Mouse (Mus musculus) liver, adult 2 months (tissue): ENCODE measurements around the gene Nipal1. TPM values are rescaled to one million over a fixed set of nuclear protein-coding genes. Genes with fewer than 3 reads are reported as not detected.

Source experiments
- DNase-seq: peaks from one replicate; pipeline ENCODE4 v3.0.0-alpha.2; 2011; ENCODE audit warnings: low read depth, low spot score; ENCODE audit errors: extremely low read depth
- H3K27ac ChIP-seq: fragments of 200-500 bp; replicated peaks from 2 replicates; pipeline ENCODE4 v1.5.1; 2012; ENCODE audit warnings: low read depth, mild to moderate bottlenecking, control low read depth, inconsistent platforms, low read length; ENCODE audit not compliant: insufficient read depth
- H3K27me3 ChIP-seq: fragments of 200-500 bp; 2 replicates; pipeline ENCODE4 v1.6.1; 2012; ENCODE audit warnings: mild to moderate bottlenecking, moderate library complexity, low read length, inconsistent platforms; ENCODE audit not compliant: control insufficient read depth, insufficient read depth
- H3K36me3 ChIP-seq: fragments of 200-500 bp; 2 replicates; pipeline ENCODE4 v1.6.1; 2012; ENCODE audit warnings: low read length, inconsistent platforms; ENCODE audit not compliant: control insufficient read depth, insufficient read depth
- H3K4me1 ChIP-seq: fragments of 200-500 bp; 2 replicates; pipeline ENCODE4 v1.6.1; 2011; ENCODE audit warnings: low read length; ENCODE audit not compliant: control insufficient read depth, insufficient read depth
- H3K4me3 ChIP-seq: fragments of 200-500 bp; 2 replicates; pipeline ENCODE4 v1.5.1; 2011; ENCODE audit warnings: low read depth, mild to moderate bottlenecking, control low read depth, low read length, moderate library complexity; ENCODE audit not compliant: insufficient read depth
- H3K79me2 ChIP-seq: fragments of 200-500 bp; 2 replicates; pipeline ENCODE4 v1.6.1; 2012; ENCODE audit warnings: inconsistent platforms, mild to moderate bottlenecking, low read length, moderate library complexity; ENCODE audit not compliant: control insufficient read depth, insufficient read depth
- H3K9ac ChIP-seq: fragments of 200-500 bp; 2 replicates; pipeline ENCODE4 v1.6.1; 2012; ENCODE audit warnings: low read depth, mild to moderate bottlenecking, control low read depth, inconsistent platforms, low read length
- CTCF ChIP-seq: fragments of 200-500 bp; IDR thresholded peaks from 2 replicates; pipeline ENCODE4 v1.5.1; 2011; ENCODE audit warnings: low read depth, low read length, control low read depth
- POLR2A ChIP-seq: fragments of 200-500 bp; IDR thresholded peaks from 2 replicates; pipeline ENCODE4 v1.6.1; 2011; ENCODE audit warnings: low read length, control low read depth; ENCODE audit not compliant: insufficient read depth; ENCODE audit errors: extremely low read depth
- WGBS: fragments of 180-500 bp; shearing (Covaris S2); methylation state at CpG from one replicate; pipeline ENCODE4 v1.1.7; 2018; 5-methylcytosine and 5-hydroxymethylcytosine counted together
- polyA plus RNA-seq: library from polyadenylated mRNA; depleted of rRNA; stranded (reverse); fragments of >200 nt; gene quantifications from 2 replicates; pipeline ENCODE4 v1.2.3, GENCODE M21; 2012
- total RNA-seq: library from RNA; depleted of rRNA; stranded (reverse); fragments of >200 nt; gene quantifications from 2 replicates; pipeline ENCODE4 v1.2.3, GENCODE M21; 2014

Nipal1 gene
- total and polyA plus RNA-seq, 2 experiments: 3.0 to 22.1 TPM

DNA sequence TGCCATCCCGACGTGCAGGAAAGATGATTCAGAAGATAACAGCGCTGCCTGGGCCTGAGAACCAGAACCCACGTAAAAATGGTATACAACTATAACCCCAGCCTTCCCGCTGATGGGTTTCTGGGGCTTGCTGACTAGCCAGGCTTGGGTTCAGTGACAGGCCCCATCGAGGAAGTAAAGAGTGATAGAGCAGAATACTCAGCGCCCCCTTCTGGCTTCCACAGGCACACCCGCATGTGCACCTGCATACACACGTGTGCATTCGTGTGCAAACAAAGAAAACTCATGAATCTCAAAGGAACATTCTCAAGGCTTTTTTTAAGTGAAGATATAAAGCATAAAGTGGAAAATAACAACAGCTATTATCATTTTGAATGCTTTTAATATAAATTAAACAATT lies 1.5 kb upstream of the Nipal1 start:
- peaks cover 5% of the 10 kb centered on the region for H3K4me1 ChIP-seq
- H3K27me3 ChIP-seq: no peaks in the 10 kb centered on the region
- TF ChIP-seq POLR2A: no peak
- TF ChIP-seq CTCF: peak; percentile 42
- H3K79me2 ChIP-seq: no peaks in the 10 kb centered on the region
- 64% methylated on average over 10 of the region's 10 CpGs for WGBS
- no peak for DNase-seq
- H3K36me3 ChIP-seq: no peaks in the 10 kb centered on the region
- no peak overlapping the region for H3K4me3 ChIP-seq
- no peak overlapping the region for H3K27ac ChIP-seq
- no peak overlapping the region for H3K9ac ChIP-seq

DNA sequence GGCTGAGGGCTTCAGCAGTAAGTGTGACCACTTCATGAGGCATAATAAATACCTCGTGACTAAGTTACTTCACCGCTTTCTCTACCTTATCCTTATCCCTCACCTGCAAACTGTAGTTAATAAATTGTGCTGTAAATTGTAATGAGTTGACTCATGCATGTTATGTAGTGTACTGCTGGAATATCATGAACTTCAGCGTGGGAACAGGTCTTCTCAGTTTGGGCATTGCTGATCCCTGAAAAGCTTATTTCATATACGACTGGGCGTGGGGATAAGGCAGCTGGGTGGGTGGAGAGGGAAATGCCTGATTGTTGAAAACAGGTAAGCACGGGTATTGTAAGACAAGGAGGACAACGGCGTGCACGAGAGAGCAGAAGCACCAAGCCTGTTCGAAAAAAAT lies 599 bp upstream of the Nipal1 start:
- Histone ChIP-seq H3K27me3 (no peaks in the 10 kb centered on the region), H3K4me1 (peaks cover 5% of the 10 kb centered on the region), H3K4me3 (no peak overlapping the region), H3K36me3 (no peaks in the 10 kb centered on the region), H3K79me2 (no peaks in the 10 kb centered on the region), H3K9ac (no peak overlapping the region), H3K27ac (no peak overlapping the region)
- TF ChIP-seq POLR2A: no peak
- TF ChIP-seq CTCF: no peak
- DNase-seq: no peak
- 34% methylated on average over 10 of the region's 10 CpGs for WGBS

DNA sequence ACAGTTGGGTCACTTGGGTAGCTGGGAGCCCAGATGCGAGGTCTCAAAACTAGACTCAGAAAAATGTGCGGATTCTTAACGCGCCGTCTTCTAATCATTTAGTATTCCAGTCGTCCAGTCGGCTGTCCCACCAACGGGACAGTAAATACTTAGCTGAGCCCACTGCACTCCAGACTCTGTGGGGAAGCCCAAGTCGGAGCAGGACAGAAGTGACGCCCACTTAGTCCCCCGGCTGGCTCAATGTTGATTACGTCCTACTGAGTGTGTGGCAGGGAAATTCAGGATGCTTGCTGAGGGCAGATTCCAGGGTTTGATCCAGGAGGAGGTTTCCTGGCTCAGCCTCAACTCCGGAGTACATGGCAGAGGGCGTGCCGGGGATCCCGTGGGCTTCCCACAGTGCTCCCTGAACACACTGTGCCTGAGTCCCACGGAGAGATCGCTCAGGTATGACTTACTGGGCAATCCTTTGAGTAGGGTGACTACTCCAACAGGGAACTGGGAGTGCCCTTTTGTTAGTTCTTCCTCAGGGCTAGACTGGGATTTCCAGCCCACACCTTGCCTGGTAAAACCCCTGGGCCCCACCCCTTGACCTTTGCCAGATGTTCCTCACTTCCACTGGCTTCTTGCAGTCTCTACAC lies 482 bp downstream of the Nipal1 start:
- H3K9ac ChIP-seq: peak overlapping the region; percentile 70
- peak; percentile 43 for DNase-seq

DNA sequence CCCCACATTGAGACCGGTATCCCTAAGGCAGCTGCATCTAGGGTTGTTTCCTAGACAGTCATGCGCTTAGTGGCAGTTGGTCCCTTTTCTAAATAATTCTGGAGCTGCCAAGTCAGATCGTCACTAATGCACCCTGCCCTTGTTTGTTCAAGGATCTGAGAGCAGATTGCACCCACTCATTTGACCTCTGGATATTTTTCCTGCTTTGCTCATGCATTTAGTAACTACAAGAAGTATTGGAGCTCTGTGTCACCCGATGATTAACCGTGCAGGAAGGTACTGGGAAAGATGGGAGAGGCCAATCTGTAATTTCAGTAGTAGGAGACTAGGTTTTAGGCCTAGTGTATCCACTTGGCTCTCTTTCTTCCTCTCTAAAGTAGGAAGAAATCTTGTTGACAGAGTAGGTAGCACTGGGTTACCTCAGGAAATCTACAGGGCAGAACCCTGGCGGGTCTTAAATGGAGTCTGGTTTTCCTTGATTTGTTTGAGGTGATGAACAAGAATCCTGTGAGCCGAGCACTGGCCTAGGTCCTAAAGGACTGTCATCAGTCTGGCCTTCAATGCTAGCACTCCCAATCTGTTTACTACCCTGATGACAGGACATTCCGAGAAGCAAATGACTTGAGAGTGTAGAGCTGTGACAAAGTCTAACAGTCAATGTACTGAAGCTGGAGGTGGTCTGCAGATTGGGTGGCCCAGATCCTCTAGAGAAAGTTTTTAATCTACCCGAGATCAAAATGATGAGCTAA lies 1.6 kb downstream of the Nipal1 start:
- TF ChIP-seq CTCF (no peak), POLR2A (no peak)
- 27% methylated on average over 9 of the region's 9 CpGs for WGBS
- DNase-seq: peak; percentile 99
- H3K36me3 ChIP-seq: no peaks in the 10 kb centered on the region
- no peak overlapping the region for H3K4me3 ChIP-seq
- H3K9ac ChIP-seq: 0 out of 2 replicates have a peak overlapping the region, but pooled peaks have one; percentile 3
- no peaks in the 10 kb centered on the region for H3K27me3 ChIP-seq
- H3K4me1 ChIP-seq: peaks cover 18% of the 10 kb centered on the region
- no peaks in the 10 kb centered on the region for H3K79me2 ChIP-seq
- H3K27ac ChIP-seq: peak overlapping the region; percentile 60

More for the DNA sequence above, 482 bp downstream of the Nipal1 start:
- no peaks in the 10 kb centered on the region for H3K36me3 ChIP-seq
- WGBS: 3% methylated on average over 18 of the region's 18 CpGs
- H3K4me3 ChIP-seq: peak overlapping the region; percentile 69
- peaks cover 12% of the 10 kb centered on the region for H3K4me1 ChIP-seq
- H3K27me3 ChIP-seq: no peaks in the 10 kb centered on the region
- TF ChIP-seq CTCF (no peak), POLR2A (no peak)
- H3K27ac ChIP-seq: no peak overlapping the region; the same call in 1 of the 2 replicates
- no peaks in the 10 kb centered on the region for H3K79me2 ChIP-seq

DNA sequence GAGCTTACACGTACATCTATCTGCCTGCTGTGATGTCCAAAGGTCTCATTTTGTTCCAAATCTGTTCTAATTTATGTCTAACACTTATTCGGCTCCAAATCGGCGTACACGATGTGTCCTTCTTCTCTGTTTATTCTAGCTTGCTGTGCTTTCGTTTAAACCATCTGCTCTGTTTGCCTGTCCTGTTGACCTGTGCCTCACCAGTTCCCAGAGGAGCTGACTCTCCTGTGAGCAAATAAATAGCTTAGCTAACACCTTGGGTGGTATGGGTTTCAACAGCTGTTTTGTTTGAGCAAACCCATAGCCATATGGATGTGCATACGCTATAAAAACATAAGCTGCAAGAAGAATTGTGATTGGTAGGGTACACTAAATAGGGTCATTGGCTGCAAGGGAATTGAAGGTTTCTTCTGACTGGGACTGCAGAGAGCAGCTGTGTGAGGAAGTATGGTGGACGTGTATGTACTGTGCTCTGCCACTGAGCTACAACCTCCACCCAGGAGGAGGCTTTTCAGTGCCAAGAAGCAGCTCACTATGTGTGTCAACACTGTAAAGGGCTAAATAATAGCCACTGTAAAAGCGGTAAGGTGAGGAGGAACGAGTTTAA lies 5.6 kb downstream of the Nipal1 start:
- WGBS: 23% methylated on average over 10 of the region's 10 CpGs
- DNase-seq: peak; percentile 94
- H3K9ac ChIP-seq: no peak overlapping the region
- H3K79me2 ChIP-seq: no peaks in the 10 kb centered on the region
- H3K27ac ChIP-seq: peak overlapping the region; percentile 59; the same call in 1 of the 2 replicates
- H3K27me3 ChIP-seq: no peaks in the 10 kb centered on the region
- H3K4me1 ChIP-seq: peaks cover 18% of the 10 kb centered on the region
- TF ChIP-seq POLR2A: no peak
- no peak for TF ChIP-seq CTCF
- no peak overlapping the region for H3K4me3 ChIP-seq
- no peaks in the 10 kb centered on the region for H3K36me3 ChIP-seq
